Mouse (Mus musculus) layer of hippocampus, adult 9-10 months (tissue): ENCODE results near the gene Slf2.

Experiments
- DNase-seq: peaks from one replicate; pipeline ENCODE4 v3.0.0; 2022; ENCODE audit warnings: low spot score

Slf2 gene

GRCm38 (mm10) chr19:44984420-44984819, 53.5 kb downstream of the Slf2 start:
- DNase-seq, result no peak

- DNase-seq, result no peak
Measured at GRCm38 (mm10) chr19:44985159-44985988, 54.4 kb downstream of the Slf2 start.

DNA sequence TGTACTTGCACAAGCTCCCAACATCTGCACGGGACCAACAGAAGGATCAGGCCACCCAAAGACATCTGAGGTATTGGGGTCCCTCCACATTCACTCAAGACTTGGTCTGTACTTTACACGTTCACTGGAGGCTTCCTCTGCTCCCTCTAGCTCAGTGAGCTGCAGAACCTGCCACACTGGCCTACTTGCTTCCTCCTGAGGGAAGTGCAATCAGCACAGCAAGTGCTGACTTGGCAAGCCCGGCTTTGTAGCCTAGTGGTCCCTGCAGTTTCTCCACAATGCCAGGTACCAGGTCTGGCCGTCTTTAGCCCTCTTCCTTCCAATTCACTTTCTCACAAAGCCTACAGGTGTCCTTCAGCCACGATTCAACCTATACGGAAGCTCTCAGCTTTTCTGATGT, 56.1 kb downstream of the Slf2 start:
- no peak for DNase-seq

- DNase-seq, result no peak
Measured at GRCm38 (mm10) chr19:44987851-44988250, 56.9 kb downstream of the Slf2 start.

DNA sequence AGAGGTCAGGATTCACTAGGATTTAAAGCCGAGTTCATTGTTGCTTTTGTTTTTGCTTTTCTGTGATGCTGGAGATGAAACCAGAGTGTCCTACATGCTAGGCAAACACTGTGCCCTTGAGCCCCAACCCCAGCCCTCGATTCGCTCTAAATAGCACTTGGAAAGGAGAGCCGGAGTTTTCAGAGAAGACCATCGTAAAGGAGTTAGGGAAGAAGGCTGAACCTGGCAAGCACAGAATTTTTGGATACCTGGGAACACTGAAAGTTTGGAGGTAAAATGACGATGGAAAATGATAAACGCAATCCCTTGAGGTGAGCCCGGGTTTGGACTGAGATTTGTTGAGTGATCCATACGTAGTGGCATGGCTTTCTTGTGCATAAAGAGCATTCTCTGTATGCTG, 57.4 kb downstream of the Slf2 start:
- DNase-seq, result no peak

GRCm38 (mm10) chr19:44988831-44989566, 58.0 kb downstream of the Slf2 start, which contains the start of gene Sema4g:
TSS of gene Sema4g (plus strand) at chr19:44989101.
- no peak for DNase-seq

- no peak for DNase-seq
Measured at GRCm38 (mm10) chr19:44989567-44990495, 58.9 kb downstream of the Slf2 start.

DNA sequence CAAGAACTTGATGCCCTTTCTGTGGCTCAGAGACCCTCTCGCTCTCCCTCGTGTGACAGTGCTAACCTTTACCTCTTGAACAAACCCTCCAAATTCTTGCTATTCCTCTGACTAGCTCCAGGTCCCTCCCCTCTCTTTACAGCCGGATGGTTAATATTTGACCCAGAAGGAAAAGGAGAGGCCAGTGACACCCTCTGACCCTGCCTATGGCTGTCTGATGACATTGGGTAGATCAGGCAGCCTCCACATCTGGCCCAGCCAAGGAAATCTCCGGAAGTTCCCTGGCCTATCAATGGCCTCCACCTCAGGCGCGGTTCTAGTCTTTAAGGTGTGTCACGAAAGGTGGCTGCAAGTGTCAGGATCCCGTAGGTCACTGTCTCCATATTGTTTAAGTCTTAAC, 60.1 kb downstream of the Slf2 start:
- no peak for DNase-seq

GRCm38 (mm10) chr19:44992246-44992645, 61.3 kb downstream of the Slf2 start:
- DNase-seq, result no peak

DNA sequence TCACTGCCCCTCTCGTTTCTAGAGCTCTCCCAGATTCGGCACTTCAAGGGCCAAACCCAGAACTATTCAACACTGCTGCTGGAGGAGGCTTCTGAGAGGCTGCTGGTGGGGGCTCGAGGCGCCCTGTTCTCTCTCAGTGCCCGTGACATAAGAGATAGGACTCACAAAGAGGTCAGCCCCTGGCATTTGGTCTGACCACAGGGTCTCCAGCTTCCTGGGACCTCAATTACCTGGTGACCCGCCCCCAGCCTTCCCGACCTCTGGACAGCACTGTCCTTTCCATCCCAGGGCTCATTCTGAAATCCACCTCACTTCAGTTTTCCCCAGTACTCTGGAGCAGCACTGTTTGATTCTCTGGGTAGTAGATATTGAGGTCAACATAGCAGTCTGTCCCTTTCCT, 61.8 kb downstream of the Slf2 start:
- DNase-seq, result no peak

- no peak for DNase-seq
Measured at GRCm38 (mm10) chr19:44997786-44998185, 66.8 kb downstream of the Slf2 start.

- DNase-seq, result no peak
Measured at GRCm38 (mm10) chr19:44999647-45000046, 68.7 kb downstream of the Slf2 start.

DNA sequence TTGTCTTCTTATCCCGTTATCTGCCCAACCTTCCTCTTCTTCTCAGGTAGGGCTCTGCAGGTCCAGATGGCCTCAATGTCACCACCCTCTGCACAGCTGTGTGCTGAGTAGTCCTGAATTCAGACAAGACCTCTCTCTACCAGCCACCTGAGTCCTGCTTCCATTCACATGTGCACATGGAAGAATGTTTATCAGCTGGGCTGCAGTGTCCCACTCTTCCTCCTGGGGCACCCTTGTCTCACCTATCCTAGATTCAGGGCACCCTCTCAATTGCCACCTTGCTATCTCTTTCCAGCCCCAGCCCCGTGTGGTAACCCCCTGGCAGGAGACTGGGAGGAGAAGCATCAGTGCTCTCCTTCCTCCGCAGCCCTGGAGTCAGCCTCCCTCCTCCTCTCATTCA, 71.3 kb downstream of the Slf2 start:
- no peak for DNase-seq

GRCm38 (mm10) chr19:45003740-45004516, 73.0 kb downstream of the Slf2 start:
- no peak for DNase-seq

DNA sequence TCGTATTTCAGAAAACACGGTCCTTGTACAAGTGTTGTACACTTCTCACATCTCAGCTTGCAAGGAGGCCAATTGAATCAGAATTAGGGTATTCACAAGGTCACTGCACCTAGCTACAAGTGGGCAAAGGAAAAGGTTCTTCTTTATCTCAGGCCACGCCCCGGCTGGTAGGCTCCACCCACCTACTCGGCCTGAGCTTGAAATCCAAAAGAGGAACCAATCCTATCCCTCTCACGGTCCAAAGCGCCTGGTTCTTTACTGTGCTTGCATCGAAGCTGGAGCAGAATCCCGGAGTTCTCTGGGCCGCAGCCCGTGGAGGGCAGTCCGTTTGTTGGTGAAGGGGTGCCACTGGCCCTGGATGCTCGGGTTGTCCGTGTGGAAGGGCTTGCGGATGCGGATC, 74.5 kb downstream of the Slf2 start, which contains the start of gene Twnk:
Twnk (plus strand) TSS at position 220 of the 400 bp plus-strand sequence.
- DNase-seq, result no peak

DNA sequence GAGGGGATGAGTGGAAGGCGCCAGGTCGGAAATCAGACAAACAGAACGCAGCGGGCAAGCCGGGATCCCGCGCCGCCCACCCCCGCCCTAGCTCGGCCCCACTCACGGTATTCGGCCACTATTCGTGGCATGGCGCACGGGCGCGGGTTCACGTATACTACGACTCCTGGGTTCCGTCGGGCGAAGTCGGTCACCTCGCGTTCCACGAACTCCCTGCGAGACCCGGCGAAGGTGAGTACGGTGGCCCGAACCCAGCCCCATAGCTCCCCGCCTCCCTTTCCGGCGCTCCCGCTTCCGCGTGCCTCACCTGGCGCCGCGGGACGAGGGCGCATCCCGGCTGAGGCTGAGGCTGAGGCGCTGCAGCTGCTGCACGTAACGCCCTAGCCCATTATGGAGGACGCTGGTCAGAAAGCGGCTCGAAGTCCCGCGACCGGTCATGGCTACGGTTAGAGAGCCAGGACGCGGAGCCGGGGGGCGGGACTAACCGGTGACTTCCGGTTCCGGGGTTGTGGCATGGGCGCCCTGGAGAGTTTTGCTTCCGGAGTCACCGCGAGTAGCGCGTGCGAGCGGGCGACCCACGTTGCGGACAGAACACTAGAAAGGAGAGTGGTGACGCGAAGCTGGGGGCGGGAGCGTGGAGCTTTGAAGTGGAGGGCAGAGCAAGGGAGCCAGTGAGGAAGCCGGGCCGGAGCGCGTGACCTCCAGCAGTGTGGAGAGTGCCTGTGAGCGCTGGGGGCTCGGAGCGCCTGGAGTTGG, 75.2 kb downstream of the Slf2 start, which contains the start of gene Mrpl43:
Mrpl43 (minus strand) TSS at position 486 of the 756 bp plus-strand sequence.
- DNase-seq, result peak; percentile 90

DNA sequence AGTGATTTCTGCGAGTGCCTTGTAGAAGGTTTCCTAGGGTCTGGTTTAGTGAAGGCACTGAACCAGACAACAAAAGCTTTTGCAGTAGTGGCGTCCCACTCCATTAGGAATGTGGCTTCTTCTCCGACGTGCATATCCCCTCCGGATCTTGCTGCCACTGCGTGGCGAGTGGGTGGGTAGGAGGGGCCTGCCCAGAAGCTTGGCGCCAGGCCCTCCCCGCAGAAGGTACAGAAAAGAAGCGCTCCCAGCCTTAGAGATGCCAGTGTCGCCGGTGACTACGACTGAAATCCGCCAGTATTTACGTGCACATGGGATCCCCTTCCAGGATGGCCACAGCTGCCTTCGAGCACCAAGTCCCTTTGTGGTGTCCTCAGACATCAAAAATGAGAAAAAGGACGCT, 76.1 kb downstream of the Slf2 start:
- no peak for DNase-seq

DNA sequence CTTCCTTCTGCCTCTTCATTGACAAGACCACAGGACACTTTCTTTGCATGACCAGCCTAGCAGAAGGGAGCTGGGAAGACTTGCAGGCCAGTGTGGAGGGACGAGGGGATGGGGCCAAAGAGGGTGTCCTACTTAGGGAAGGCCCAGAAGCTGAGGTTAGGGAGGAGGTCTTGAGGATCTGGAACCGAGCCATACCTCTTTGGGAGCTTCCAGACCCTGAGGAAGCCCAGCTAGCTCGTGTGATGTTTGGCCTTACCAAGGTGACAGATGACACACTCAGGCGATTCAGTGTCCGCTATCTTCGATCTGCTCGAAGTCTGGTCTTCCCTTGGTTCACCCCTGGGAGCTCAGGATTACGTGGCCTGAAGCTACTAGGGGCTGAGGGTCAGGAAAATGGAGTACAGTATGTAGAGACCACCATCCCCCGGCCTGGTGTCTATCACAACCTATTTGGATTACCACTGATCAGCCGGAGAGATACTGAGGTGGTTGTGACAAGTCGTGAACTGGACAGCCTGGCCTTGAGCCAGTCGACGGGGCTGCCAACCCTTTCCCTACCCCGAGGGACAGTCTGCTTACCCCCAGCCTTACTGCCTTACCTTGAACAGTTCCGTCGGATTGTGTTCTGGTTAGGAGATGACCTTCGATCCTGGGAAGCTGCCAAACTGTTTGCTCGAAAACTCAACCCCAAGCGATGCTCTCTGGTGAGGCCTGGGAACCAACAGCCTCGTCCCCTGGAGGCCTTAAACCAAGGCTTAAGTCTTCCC, 76.7 kb downstream of the Slf2 start:
- no peak for DNase-seq

DNA sequence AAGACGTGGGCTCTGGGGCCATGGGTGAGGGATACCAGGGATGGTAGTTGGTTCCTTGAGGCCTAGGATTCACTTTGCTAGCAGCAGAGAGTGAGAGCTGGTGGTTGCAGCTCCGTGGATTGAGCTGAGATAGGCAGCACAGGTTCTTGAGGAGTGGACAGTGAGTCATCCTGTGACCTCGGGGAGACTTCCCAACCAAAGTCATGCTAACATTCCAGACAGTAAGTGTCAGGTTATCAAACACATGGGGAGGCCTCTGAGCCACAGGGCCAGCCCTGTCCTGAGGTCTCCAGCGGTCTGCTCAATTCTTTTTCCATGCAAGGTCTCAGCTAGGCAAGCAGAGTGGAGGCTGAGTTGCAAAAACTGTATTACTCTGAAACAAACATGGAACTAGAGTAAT, 79.7 kb downstream of the Slf2 start:
- no peak for DNase-seq

DNA sequence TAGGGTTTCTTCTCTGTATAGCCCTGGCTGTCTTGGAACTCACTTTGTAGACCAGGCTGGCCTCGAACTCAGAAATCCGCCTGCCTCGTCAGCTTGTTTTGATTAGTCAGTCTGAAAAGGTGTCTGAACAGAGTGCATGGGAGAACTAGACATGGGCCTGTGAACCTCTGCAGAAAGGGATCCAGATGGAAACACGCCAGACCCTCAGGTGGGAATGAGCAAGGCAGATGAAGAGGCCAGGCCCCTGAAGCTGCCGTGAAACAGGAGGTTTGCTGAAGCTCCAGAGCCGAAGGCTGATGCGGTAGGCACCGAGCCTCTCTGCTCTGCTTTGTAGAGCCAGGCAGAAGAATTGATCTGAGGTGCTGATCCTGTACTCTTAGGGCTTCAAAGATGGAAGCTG, 81.3 kb downstream of the Slf2 start:
- no peak for DNase-seq
